Mouse (Mus musculus) spleen, postnatal 14 days (tissue): ENCODE data around the gene Tspan1.

ENCODE experiments used
- DNase-seq, 2 experiments: peaks; one replicate each; pipeline ENCODE4 v3.0.0; 2021 to 2022; ENCODE audit warnings: low spot score in 2 of 2

The Tspan1 gene

DNA sequence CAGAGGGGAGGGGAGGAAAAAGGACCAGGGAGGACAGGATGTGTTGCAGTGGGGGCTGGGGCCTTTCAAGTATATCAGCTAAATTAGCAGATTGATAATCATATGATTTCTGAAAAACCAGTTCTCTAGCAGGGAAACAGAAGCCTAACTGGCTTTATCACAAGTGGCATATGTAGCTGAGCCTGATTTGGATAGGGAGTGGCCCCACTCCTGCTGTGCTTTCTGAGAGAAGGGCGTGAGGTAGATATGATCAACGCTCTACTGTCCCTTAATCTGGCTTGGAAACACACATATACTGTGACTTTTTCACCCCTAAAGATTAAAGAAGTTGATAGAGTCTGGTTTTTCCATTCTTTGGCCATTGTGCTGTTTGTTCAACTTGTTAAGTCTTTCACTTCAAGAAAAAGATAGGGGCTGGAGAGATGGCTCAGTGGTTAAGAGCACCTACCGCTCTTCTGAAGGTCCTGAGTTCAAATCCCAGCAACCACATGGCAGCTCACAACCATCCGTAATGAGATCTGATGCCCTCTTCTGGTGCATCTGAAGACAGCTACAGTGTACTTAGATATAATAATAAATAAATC is 41.5 kb downstream of the Tspan1 start:
- DNase-seq = no peak

DNA sequence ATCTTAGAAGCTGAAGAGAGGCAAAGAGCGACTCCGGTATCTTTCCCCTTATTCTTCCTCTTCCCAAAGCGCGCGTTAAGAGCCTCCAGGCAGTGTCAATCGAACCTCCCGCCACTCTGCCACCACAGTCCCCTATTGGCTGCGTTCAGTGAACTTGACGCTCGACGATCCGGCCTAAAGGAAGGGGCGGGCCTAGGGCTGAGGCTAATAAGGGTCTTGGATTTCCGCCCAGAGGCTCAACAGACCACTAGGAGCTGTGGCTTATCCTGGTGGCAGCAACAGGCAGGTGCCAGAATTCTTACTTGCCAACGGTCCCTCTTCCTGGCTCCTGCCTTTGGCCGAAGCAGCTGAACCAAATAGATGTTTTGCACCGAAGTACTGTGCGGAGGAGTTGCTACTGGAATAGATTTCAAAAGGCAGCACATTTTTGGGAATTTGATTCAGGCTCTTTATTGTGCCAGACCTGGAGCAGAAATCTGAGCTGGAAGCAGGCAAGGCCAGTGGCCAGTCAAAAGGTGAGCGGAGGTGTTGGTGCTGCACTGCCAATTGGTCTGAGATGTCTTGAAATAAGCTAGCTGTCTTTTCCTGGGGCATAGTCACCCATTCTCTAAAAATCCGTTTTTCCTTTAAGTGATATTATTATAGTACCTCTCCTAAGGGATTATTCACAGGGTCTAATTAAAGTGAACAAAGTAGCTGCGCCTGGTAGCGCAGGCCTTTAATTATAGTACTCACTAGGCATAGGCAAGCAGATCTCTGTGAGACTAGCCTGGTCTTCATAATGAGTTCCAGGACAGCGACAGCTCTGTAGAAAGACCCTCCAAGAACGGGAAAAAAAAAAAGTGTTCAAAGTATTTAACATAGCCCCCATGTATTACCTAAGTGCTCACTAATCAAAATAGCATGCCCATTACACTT is 43.5 kb downstream of the Tspan1 start, which contains the start of the genes Rad54l and Pomgnt1:
TSS of gene Rad54l (minus strand) at position 89 of the 918 bp plus-strand sequence.
TSS of gene Pomgnt1 (plus strand) at position 239 of the 918 bp plus-strand sequence.
- peak; percentile 58 to 70 for DNase-seq

- no peak for DNase-seq
These were observed 44.6 kb downstream of the Tspan1 start for GRCm38 (mm10) chr4:116122762-116123161.
